Mouse (Mus musculus): ENCODE results near the gene Nt5dc2. TPM values are rescaled to one million over a fixed set of nuclear protein-coding genes. Genes with fewer than 3 reads are reported as not detected.

The Nt5dc2 gene
- polyA plus RNA-seq, 1 experiment: 322 TPM

- no peaks in the 10 kb centered on the region for H3K36me3 ChIP-seq (ENCODE audit: control insufficient read depth, insufficient read depth)
- H3K79me2 ChIP-seq (ENCODE audit: control insufficient read depth, insufficient read depth): no peaks in the 10 kb centered on the region
- H3ac ChIP-seq (ENCODE audit: control insufficient read depth, insufficient read length, low read depth): no peak overlapping the region
- H3K79me3 ChIP-seq (ENCODE audit: low read depth): no peaks in the 10 kb centered on the region
- H3K27me3 ChIP-seq (ENCODE audit: control insufficient read depth, insufficient read depth, insufficient read length): no peaks in the 10 kb centered on the region
- no peak overlapping the region for H3K4me3 ChIP-seq (ENCODE audit: insufficient read depth, poor library complexity, severe bottlenecking)
- no peak for TF ChIP-seq CTCF (IDR thresholded peaks at IDR 0.05; ENCODE audit: control insufficient read depth, insufficient read depth, insufficient read length)
- TF ChIP-seq FOSL1 (IDR thresholded peaks at IDR 0.05; ENCODE audit: insufficient read depth, low read length, poor library complexity, severe bottlenecking): no peak
- TF ChIP-seq MYOG (IDR thresholded peaks at IDR 0.05; ENCODE audit: control insufficient read depth, extremely low read depth, insufficient read length): no peak
- TF ChIP-seq MYOD1 (IDR thresholded peaks at IDR 0.05; ENCODE audit: control insufficient read depth, insufficient read length, low read depth): no peak
- no peak for TF ChIP-seq CEBPB (IDR thresholded peaks at IDR 0.05; ENCODE audit: low read depth)
- TF ChIP-seq MAX (IDR thresholded peaks at IDR 0.05): no peak
- no peak for TF ChIP-seq USF1 (IDR thresholded peaks at IDR 0.05; ENCODE audit: low read depth)
Observed at GRCm38 (mm10) chr14:31165458-31165857, 34.6 kb downstream of the Nt5dc2 start.

- no peak for TF ChIP-seq MAX (IDR thresholded peaks at IDR 0.05)
- no peak for TF ChIP-seq MYOD1 (IDR thresholded peaks at IDR 0.05; ENCODE audit: control insufficient read depth, insufficient read length, low read depth)
- TF ChIP-seq MYOG (IDR thresholded peaks at IDR 0.05; ENCODE audit: control insufficient read depth, extremely low read depth, insufficient read length): no peak
- no peak for TF ChIP-seq FOSL1 (IDR thresholded peaks at IDR 0.05; ENCODE audit: insufficient read depth, low read length, poor library complexity, severe bottlenecking)
- TF ChIP-seq CEBPB (IDR thresholded peaks at IDR 0.05; ENCODE audit: low read depth): no peak
- TF ChIP-seq CTCF (IDR thresholded peaks at IDR 0.05; ENCODE audit: control insufficient read depth, insufficient read depth, insufficient read length): no peak
- TF ChIP-seq USF1 (IDR thresholded peaks at IDR 0.05; ENCODE audit: low read depth): no peak
- Histone ChIP-seq H3ac (ENCODE audit: control insufficient read depth, insufficient read length, low read depth) (no peak overlapping the region), H3K27me3 (ENCODE audit: control insufficient read depth, insufficient read depth, insufficient read length) (no peaks in the 10 kb centered on the region), H3K4me3 (ENCODE audit: insufficient read depth, poor library complexity, severe bottlenecking) (no peak overlapping the region), H3K36me3 (ENCODE audit: control insufficient read depth, insufficient read depth) (peaks cover 6% of the 10 kb centered on the region), H3K79me2 (ENCODE audit: control insufficient read depth, insufficient read depth) (no peaks in the 10 kb centered on the region), H3K79me3 (ENCODE audit: low read depth) (no peaks in the 10 kb centered on the region)
Observed at GRCm38 (mm10) chr14:31165991-31166630, 35.3 kb downstream of the Nt5dc2 start.

GRCm38 (mm10) chr14:31166827-31167226 is 36.0 kb downstream of the Nt5dc2 start:
- Histone ChIP-seq H3K27me3 (ENCODE audit: control insufficient read depth, insufficient read depth, insufficient read length) (no peaks in the 10 kb centered on the region), H3K79me3 (ENCODE audit: low read depth) (no peaks in the 10 kb centered on the region), H3K79me2 (ENCODE audit: control insufficient read depth, insufficient read depth) (no peaks in the 10 kb centered on the region), H3ac (ENCODE audit: control insufficient read depth, insufficient read length, low read depth) (no peak overlapping the region), H3K4me3 (ENCODE audit: insufficient read depth, poor library complexity, severe bottlenecking) (no peak overlapping the region), H3K36me3 (ENCODE audit: control insufficient read depth, insufficient read depth) (peaks cover 13% of the 10 kb centered on the region)
- TF ChIP-seq FOSL1 (IDR thresholded peaks at IDR 0.05; ENCODE audit: insufficient read depth, low read length, poor library complexity, severe bottlenecking) (no peak), USF1 (IDR thresholded peaks at IDR 0.05; ENCODE audit: low read depth) (no peak), MYOG (IDR thresholded peaks at IDR 0.05; ENCODE audit: control insufficient read depth, extremely low read depth, insufficient read length) (no peak), CEBPB (IDR thresholded peaks at IDR 0.05; ENCODE audit: low read depth) (no peak), CTCF (IDR thresholded peaks at IDR 0.05; ENCODE audit: control insufficient read depth, insufficient read depth, insufficient read length) (no peak), MAX (IDR thresholded peaks at IDR 0.05) (no peak)

GRCm38 (mm10) chr14:31168425-31168824 is 37.6 kb downstream of the Nt5dc2 start, which contains the start of gene Stab1:
Stab1 (minus strand) TSS chr14:31168641.
- no peak within 1 kb of the TSS for H3ac ChIP-seq (ENCODE audit: control insufficient read depth, insufficient read length, low read depth)
- H3K79me3 ChIP-seq (ENCODE audit: low read depth): no peaks in the 10 kb centered on the region
- no peaks in the 10 kb centered on the region for H3K27me3 ChIP-seq (ENCODE audit: control insufficient read depth, insufficient read depth, insufficient read length)
- H3K4me3 ChIP-seq (ENCODE audit: insufficient read depth, poor library complexity, severe bottlenecking): no peak within 1 kb of the TSS
- peaks cover 29% of the 10 kb centered on the region for H3K36me3 ChIP-seq (ENCODE audit: control insufficient read depth, insufficient read depth)
- H3K79me2 ChIP-seq (ENCODE audit: control insufficient read depth, insufficient read depth): no peaks in the 10 kb centered on the region
- TF ChIP-seq CTCF (IDR thresholded peaks at IDR 0.05; ENCODE audit: control insufficient read depth, insufficient read depth, insufficient read length) (no peak), CEBPB (IDR thresholded peaks at IDR 0.05; ENCODE audit: low read depth) (no peak), FOSL1 (IDR thresholded peaks at IDR 0.05; ENCODE audit: insufficient read depth, low read length, poor library complexity, severe bottlenecking) (no peak), USF1 (IDR thresholded peaks at IDR 0.05; ENCODE audit: low read depth) (no peak), MYOG (IDR thresholded peaks at IDR 0.05; ENCODE audit: control insufficient read depth, extremely low read depth, insufficient read length) (no peak), MYOD1 (IDR thresholded peaks at IDR 0.05; ENCODE audit: control insufficient read depth, insufficient read length, low read depth) (no peak), MAX (IDR thresholded peaks at IDR 0.05) (no peak)

- Histone ChIP-seq H3K4me3 (ENCODE audit: insufficient read depth, poor library complexity, severe bottlenecking) (no peak overlapping the region), H3K27me3 (ENCODE audit: control insufficient read depth, insufficient read depth, insufficient read length) (no peaks in the 10 kb centered on the region)
- TF ChIP-seq CEBPB (IDR thresholded peaks at IDR 0.05; ENCODE audit: low read depth) (no peak), MAX (IDR thresholded peaks at IDR 0.05) (no peak), MYOG (IDR thresholded peaks at IDR 0.05; ENCODE audit: control insufficient read depth, extremely low read depth, insufficient read length) (no peak), USF1 (IDR thresholded peaks at IDR 0.05; ENCODE audit: low read depth) (no peak), MYOD1 (IDR thresholded peaks at IDR 0.05; ENCODE audit: control insufficient read depth, insufficient read length, low read depth) (no peak), FOSL1 (IDR thresholded peaks at IDR 0.05; ENCODE audit: insufficient read depth, low read length, poor library complexity, severe bottlenecking) (no peak), CTCF (IDR thresholded peaks at IDR 0.05; ENCODE audit: control insufficient read depth, insufficient read depth, insufficient read length) (no peak)
Observed at GRCm38 (mm10) chr14:31169508-31169907, 38.7 kb downstream of the Nt5dc2 start.

More at GRCm38 (mm10) chr14:31169508-31169907, 38.7 kb downstream of the Nt5dc2 start:
- no peaks in the 10 kb centered on the region for H3K79me2 ChIP-seq (ENCODE audit: control insufficient read depth, insufficient read depth)
- H3K36me3 ChIP-seq (ENCODE audit: control insufficient read depth, insufficient read depth): peaks cover 37% of the 10 kb centered on the region
- no peaks in the 10 kb centered on the region for H3K79me3 ChIP-seq (ENCODE audit: low read depth)
- H3ac ChIP-seq (ENCODE audit: control insufficient read depth, insufficient read length, low read depth): no peak overlapping the region

Data from C2C12 (cell line).